Mouse (Mus musculus) layer of hippocampus, adult 18-20 months (tissue): ENCODE measurements at regions not wholly inside any gene's neighbourhood (a gene's known extent, or its start where the extent isn't known, plus 50 kb on each side); places are given as distances from the start of the nearest gene placed in this dataset.

Experiments used
- DNase-seq, 2 experiments: peaks; one replicate each; pipeline ENCODE4 v3.0.0; 2022; ENCODE audit warnings: low spot score in 2 of 2

DNA sequence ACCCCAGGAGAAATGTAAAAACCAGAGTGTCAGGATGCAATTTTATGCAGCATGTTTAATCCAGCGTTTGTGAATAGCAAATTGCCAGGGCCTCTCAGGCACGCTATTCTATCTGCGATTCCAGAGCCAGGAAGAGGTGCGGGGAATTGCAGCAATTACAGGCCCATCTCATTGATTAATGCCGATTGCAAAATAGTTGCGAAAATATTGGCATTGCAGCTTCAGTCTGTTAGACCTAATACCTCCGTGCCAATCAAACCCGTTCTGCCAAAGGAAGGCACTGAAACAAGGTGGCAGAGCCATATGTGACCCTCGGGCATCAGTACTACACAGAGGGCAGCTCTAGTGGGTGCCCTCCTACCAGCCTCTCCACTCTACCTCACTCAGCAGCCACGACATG, 212.2 kb upstream of the A230072I06Rik start:
- DNase-seq: no peak

DNA sequence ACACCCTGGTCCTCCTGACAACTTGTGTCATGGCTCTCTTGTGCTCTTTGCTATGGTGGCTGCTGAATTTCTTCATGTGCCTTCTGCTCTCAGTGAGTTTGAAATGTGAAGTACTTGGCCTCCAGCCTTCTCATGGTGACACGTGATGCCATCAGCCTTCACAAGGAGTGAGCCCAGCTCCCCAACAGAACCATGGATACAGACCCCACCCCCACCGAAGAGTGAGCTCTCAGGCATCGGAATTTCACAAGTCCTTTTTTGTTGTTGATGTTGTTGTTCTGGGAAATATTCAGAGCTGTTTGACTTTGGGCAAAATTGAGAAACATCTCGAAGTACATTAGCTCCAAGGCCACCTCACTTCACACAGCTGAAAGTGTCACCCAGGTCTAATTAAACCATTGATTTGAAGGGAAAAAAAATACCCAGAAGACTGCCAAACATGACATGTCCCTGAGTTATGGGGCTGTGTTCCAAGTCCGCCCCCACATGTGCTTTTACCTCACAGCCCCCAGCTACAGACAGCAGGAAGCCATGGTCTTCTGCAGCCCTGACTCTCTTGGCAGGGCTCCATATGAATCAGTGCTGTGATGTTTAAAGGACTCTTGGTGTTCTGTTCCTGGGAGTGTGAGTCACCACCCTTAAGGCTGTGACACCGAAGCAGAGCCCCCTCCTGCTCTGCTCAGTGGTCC, 205.2 kb upstream of the A230072I06Rik start:
- DNase-seq: peak; percentile 54 to 83

DNA sequence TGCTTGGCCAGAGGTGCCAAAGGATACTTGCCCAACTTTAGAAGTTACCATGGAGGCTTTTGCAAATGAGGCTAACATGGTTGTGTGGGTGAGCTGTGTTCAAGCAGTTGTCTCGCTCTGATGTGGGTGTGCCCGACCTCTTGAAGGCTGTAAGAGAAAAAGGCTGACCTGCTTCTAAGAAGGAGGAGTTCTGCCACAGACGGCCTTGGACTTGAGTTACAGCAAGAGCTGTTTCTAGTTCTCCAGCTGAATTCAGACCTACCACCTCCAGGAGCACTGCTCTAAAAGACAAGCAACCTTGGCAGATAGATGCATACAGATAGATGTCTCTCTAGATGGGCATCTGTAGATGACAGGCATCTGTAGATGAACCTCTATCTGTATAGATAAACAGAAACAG, 202.7 kb upstream of the A230072I06Rik start:
- DNase-seq: no peak

DNA sequence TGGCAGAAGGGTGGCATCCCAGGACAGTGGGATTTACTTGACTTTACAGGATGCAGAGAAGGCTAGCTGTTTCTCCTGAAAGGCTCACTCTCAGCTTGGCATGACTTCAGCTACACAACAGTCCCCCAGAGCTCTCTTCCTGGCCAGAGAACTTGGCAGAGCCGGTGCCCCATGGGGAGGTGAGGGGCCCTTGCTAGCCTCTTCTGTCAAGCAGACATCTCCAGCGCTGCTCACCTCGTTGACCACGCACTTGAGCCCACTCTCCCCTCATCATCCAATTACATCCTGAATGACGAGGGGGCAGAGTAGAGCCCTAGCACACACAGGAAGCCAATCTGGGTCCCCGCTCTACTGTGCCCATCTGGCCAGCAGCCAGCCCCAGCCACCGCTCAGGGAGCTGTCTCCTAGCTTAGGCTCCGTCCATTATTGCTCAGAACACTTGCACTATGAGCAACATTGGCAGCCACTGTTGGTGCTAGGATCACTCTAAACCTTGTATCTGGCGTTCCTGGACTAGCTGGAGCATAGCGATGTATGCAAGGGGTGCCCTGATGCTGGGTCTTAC, 201.7 kb upstream of the A230072I06Rik start:
- DNase-seq: no peak

DNA sequence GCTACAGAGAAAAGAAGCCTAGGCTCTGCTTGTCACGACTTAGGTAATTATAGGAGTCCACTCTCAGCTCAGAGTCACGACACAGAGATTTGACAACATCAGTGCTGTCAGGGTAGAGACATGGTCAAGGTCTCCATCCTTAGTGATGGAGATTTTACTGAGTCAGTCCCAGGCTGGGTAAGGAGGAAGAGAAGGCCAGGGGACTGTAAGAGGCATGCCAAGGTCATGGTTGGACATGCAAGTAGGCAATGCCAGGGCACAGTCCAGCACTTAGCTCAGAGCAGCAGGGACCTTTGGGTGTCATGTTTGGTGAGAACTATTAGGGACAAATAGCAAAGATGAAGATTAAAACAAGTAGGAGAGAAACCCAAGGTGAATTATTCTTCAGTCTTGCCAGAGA, 200.7 kb upstream of the A230072I06Rik start:
- DNase-seq: no peak

DNA sequence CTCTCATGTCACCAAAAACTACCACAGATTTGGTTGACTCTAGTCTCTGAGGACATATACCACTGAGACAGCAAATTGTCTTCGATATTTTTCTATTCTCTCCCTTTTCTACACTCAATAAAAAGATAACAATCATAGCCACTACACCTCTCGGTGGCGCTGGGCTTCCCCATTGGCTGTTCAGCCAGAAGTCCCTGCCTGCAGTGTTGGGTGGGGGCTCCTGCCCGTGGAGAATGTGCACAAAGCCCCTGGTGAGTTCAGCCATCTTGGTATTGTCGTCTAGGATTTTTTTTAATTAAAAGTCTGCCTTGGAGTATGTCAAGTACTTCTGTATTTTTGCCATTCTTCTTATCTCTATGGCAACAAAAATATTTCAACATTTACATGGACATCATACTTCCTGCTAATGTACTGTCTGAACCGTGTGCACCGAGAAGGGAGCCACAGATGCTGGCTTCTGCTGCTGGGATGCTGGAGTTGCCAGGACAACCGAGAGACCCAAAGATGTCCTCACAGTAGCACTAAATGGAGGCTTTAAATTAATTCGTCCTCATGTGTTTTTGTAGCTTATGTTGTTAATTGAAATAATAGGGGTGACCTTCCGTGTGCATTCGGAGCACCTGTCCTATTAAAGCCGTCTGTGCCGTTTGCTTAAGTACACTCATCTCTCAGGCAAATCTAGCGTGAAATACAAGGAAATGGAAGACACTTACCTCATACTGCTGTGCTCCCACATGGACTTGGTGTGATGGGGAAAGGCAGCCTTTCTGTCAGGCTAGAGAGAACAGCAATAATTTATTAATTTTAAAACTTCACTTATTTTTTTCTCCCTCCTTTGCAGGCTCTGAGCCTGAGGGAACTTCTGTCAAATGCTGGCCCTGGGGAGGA, 199.7 kb upstream of the A230072I06Rik start:
- DNase-seq: no peak

DNA sequence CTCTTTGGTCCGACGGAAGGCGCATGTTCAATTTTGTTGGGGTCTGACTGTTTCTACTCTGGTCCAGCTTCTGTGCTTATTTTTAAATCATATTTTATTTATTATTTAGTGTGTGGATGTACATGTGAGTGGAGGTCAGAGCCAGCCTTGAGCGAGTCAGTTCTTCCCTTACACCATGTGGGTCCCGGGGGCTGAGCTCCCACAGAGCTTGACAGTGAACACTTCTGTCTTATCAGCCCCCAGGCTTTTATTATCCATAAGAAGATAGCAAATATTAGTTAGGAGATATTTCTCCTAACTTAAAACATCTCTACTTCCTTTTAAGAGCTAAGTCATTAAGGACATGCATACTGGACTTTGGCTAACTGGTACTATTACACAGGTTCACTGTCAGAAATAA, 197.1 kb upstream of the A230072I06Rik start:
- no peak for DNase-seq

DNA sequence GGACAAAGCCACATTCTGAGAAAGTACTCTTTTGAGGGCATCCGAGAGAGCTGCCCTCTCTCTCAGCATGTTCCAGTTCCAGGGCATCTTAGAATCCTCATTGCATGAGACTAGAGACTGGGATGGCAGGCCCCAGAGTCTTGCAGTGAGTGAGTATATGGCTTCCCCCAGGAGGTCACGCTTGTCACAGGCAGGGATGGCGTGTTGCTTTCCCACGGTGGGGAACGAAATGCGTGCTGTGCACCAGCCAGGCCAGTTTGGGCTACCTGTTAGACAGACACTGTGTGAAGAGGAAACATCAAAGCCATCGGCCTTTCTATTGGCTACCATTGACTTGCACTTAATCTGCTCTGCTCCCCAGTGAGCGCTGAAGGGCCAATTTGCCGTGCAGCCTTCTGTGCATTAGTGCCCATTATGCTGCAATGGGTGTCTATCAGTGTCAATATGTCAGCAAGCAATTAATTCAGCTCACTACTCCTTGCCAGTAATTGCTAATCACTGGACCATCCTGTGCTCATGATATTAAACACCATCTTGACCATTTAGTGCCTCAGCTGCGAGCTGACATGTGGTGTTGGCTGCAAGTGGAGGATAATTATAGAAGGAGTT, 191.3 kb upstream of the A230072I06Rik start:
- DNase-seq: no peak

DNA sequence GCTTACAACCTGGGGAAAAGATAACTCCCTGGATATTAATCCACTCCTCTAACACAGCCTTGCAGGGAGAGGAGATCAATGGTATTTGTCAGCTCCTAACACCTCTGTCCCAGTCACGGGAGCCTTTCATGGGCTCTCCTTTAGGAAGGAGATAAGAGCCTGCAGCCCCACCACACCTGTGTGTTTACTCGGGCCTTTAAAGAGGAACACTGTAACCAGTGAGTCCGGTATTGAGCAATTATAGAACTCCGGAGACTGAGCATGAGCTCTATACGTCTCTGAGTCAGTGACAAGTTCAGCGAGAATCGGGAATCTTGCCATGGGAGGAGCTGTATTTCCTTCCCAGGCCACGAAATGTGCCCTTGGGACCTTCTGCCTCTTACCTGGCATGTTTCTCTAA, 178.5 kb upstream of the A230072I06Rik start:
- DNase-seq: no peak

DNA sequence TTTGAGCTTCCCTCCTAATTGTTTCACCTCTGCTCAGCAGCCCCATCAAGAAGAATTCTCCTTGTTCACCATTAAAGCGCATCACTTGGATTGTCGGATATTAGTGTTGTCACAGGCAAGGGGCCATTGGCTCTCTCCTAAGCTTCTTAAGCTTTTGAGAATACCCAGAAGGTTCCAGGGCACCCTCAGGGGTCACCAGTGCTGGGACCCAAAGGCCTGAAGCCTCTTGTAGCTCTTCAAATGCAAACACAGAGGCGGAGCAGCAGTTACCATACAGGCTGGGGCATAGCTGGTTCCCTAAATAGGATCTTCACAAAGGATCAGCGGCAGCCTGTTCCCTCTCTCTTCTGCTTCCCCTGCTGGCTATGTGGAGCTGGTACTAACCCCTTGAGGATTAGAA, 175.3 kb upstream of the A230072I06Rik start:
- no peak for DNase-seq

DNA sequence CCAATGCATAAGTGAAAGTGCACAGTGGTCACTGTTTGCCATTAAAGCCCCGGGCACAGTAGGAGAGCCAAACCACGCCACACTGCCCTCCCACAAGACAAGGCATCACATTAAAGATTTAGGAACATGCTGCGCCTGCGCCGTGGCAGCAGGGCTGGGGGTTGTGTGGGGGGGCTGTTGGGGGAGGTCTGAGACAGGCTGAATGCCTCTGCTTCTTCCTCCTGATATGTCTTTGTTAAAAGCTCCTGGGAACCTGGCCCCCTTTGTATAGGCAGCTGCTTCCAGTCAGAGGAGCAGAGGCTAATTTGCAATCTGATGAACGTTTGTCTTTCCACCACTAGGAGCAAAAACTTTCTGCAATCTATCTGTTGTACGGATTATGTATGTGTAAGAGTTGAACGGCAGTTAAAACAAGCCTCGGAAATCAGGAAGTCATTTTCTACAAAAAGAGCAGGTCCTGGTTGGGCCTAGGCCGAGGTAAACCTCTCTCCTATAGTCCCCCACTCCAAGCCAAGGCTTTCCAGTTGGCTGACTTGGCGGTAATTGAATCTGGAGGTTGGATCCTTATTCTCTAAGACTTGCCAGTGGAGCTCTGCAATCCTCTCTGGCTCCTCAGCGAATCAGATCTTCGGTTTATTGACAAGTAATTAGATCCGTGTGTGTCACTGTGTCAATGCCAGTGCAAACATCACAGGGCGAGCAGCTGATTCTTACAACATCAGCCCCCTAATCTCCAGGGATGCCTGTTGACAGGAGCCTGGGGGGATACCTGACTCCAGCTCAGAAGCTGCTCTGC, 173.3 kb upstream of the A230072I06Rik start:
- DNase-seq: no peak

DNA sequence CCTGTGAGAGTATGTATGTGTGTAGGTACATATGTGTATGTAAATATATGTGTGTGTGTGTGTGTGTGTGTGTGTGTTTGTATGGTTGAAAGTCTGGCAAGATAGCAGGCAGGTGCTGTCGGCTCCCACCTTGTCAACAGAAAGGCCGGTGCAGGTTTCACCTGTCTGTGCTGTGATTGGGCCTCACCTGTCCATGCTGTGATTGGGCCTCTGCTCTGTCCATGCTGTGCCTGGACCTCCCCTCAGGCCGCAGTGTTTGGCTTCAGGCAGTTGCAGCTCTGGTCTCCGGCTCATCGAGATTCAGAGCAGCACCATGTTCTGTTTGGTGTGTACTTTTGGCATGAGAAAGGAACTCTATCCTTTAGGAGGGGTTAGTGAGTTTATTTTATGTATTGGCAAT, 170.0 kb upstream of the A230072I06Rik start:
- DNase-seq: no peak

DNA sequence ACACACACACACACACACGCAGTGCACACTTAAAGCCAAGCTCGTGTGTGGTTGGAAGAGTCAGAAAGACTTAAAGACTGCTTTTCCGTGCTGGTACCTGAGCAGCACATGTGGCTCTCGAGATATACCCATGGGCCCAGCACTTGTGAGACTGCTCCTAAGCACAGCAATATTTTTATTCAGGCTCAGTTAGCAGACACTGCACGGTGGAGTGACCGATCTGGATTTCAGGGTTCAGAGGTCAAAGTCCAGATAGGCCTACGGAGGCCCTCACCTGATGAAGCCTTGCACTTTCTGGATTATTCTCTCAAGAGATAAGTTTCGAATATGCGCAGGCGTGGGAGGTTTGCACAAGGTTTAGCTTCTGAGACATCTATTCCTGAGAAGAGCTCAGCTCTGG, 167.0 kb upstream of the A230072I06Rik start:
- no peak for DNase-seq

DNA sequence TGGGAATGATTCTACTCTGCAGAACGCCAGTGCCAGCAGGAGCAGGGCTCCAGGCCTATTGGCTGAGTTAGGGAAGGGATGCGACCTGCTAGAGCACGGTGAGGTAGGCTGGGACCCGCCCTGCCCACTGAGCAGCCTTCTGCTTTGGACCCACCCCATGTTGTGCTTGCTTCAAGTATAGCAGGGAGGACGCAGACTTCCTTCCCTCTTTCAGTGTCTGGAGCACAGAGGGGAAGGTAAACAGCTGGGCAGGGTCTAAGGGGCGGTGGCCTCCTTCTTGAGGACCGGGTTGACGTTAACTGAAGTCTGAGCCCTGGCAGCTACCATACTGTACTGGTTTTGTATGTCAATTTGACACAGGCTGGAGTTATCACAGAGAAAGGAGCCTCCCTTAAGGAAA, 165.6 kb upstream of the A230072I06Rik start:
- no peak for DNase-seq

DNA sequence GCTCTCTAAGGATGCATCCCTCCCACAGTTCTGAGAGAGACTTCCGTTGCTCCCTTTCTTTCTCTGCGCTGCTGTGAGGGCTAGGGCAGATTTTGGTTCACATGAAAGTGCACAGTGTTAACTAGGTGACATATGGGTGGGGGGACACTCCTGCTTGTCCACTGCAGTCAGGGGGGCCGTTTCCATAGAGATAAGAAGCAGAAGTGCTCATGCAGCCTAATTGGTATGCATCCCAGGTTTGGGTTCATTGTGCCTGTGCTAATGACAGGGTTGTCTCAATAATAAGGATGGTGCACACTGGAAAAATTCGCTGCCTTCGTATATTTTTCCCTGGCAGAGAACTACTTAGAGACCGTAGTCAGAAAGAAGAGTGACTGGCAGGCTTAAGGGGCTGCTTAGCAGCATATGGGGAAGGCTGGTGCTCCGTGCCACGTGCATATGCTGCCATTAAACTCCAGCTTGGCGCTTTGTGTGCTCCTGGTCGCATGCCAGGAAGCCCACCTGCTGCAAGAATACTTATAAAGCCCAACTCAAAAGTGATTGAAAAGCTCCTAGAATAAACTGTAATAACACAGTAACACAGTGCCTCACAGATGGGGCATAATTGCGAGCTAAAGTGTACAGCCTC, 152.1 kb upstream of the A230072I06Rik start:
- DNase-seq: peak; percentile 40 to 68

DNA sequence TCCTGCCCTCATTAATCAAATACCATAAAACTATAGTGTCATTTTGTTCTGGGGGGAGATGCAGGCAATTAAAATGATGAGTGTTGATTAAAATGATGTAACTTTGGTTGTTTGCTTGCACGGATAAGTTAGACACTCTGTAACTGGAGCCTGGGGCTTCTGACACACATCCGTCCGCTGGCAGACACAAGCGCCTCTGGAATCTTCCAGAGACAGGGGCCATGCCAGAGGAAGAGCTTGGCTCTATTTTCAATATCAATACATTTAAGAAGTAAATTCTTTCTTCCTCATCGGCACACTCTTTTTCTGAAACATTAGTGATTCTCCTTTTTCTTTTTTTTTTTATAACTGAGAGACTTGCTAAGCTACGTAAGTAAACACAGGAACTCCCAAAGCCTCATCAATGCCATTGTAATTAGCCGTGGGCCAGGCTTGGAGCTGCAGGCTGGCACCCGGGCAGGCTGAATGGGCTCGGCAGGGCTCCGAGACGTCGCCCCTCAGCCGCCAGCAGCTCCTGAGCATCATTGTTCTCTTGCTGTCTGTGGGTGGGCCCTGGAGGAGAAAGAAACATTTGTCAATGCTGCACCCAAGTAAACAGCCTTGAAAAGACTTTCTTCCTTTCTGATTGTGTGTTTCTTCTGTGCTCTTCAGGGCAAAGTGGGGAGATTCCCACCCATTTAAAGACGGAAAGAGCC, 151.4 kb upstream of the A230072I06Rik start:
- peak; percentile 3 to 6 for DNase-seq

DNA sequence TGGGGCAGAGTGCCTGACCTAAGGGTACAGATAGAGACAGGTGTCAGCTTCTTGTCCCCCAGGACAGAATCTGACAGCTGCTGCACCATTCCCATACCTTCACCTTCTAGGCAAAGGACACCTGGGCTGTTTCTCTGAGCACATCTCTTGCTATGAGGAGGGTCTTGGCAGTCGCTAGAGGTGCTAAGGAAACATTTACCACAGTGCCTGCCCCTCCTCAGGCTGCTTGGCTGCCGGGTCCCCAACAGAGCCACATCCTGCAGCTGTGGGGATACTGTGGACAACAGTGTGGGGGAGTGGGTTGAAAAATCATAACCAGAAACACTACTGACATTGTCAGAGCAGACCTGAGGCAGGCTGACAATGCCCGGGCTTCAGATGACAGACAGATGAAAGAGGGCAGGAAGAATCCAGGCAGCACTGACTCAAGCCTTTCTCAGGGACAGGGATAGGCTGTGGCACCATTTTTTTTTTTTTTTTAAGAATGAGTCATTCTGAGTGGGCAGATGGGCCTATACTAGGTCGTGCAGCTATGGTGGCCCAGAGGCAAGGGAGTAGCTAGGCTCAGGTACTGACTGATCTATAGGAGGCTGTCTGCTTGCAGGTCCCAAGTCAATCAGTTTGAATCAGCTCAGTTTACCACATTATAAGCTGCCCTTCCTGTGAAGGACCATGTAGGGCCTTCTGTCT, 150.7 kb upstream of the A230072I06Rik start:
- no peak for DNase-seq

DNA sequence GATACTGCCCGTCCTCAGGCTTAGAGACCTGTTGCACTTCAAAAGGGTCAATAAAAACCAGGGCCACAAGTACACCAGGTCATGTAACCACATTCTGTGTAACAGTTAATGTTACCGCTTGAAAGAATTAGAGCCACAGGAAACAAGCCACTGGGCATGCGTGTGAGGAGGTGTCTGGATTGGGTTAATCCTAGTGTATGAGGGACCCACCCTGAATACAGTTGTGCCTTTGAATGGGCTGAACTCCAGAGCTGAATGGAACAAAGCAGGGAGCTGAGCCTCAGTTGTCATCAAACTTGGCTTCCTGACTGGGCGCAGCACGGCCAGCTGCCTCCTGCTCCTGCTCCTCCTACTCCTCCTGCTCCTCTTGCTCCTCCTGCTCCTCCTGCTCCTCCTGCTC, 148.0 kb upstream of the A230072I06Rik start:
- DNase-seq: no peak

DNA sequence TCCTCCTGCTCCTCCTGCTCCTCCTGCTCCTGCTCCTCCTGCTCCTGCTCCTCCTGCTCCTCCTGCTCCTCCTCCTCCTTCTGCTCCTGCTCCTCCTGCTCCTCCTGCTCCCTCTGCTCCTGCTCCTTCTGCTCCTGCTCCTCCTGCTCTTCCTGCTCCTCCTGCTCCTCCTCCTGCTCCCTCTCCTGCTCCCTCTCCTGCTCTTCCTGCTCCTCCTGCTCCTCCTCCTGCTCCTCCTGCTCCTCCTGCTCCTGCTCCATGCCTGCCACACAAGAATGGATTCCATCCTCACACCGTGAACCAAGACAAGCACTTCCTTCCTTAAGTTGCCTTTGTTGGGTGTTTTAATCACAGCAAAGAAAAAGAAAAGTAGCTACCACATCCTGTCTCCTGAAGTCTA, 144.4 kb upstream of the A230072I06Rik start:
- DNase-seq: no peak
